Mouse (Mus musculus) small intestine, adult 10 weeks (tissue): ENCODE results near the gene Slc25a3. TPM values are rescaled to one million over a fixed set of nuclear protein-coding genes. Genes with fewer than 3 reads are reported as not detected.

Source experiments
- polyA plus RNA-seq: library from polyadenylated mRNA; stranded (reverse); fragments of 350-450 nt; fragmentation: Illumina TruSeq; extraction: RNeasy Lipid Tissue Mini Kit (QIAGEN cat#74804); gene quantifications from one replicate; pipeline ENCODE4 v1.2.3, GENCODE M21; 2014; ENCODE audit warnings: low replicate concordance

The Slc25a3 gene
- 1,252 TPM for polyA plus RNA-seq

GRCm38 (mm10) chr10:91123828-91124822, at the start of gene Slc25a3:
Gene Slc25a3 (minus strand): TSS chr10:91124059.

GRCm38 (mm10) chr10:91082550-91083392, 41.1 kb downstream of the Slc25a3 start, which contains the start of the genes Apaf1 and Ikbip:
Gene Apaf1 (minus strand): TSS chr10:91082770.
Gene Ikbip (plus strand): TSS chr10:91082940.

Other genes with a start within 250 kb of the Slc25a3 start
- 50.0 TPM for gene Apaf1, start 41.3 kb downstream of the Slc25a3 start, polyA plus RNA-seq
- 22.2 TPM for gene Ikbip, start 41.1 kb downstream of the Slc25a3 start, polyA plus RNA-seq
- gene Tmpo, start 57.3 kb upstream of the Slc25a3 start, polyA plus RNA-seq: 259 TPM